Mouse (Mus musculus): ENCODE results near the gene Slc13a5. TPM values are rescaled to one million over a fixed set of nuclear protein-coding genes. Genes with fewer than 3 reads are reported as not detected.

Slc13a5 gene
- polyA plus RNA-seq, 1 experiment from 2014 or later, result not detected

DNA sequence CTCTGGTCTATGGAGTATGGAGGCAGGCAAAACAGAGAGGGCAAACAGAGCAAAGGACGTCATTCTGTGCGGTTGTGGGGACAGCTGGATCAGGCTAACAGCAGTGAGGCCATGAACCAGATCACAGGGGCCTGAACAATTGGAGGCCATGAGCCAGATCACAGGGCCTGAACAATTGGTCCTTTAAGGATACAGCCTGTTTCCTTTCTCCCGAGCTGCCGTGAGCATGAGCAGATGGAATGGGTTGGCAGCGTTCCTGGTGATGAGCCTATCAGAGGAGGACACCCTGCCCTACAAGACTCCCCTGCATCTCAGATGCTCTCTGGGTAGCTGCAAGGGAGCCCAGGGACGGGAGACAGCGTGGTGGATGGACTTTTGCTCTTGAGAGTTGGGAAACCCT, 35.2 kb upstream of the Slc13a5 start:
- TF ChIP-seq CTCF (IDR thresholded peaks at IDR 0.05) (no peak), EP300 (IDR thresholded peaks at IDR 0.05) (no peak)
- Histone ChIP-seq H3K4me3 (ENCODE audit: low read depth, low read length) (peak overlapping the region; percentile 40), H3K4me1 (ENCODE audit: insufficient read depth, low read depth, low read length) (peaks cover 12% of the 10 kb centered on the region; the same call in 1 of the 2 replicates), H3K9ac (replicated peaks; ENCODE audit: low read depth) (peak overlapping the region; percentile 6; the same call in 1 of the 2 replicates), H3K4me2 (replicated peaks; ENCODE audit: low read depth, low read length) (peak overlapping the region; percentile 69), H3K27me3 (replicated peaks; ENCODE audit: insufficient read depth, low read length) (no peaks in the 10 kb centered on the region), H3K36me3 (ENCODE audit: insufficient read depth, low read length) (no peaks in the 10 kb centered on the region; the same call in 1 of the 2 replicates), H3K27ac (ENCODE audit: low read length) (peak overlapping the region; percentile 79), H3K9me3 (ENCODE audit: low read length) (no peaks in the 10 kb centered on the region)
- ATAC-seq (no peak), DNase-seq (ENCODE audit: low spot score) (peak; percentile 48)
- 58% methylated on average over 7 of the region's 7 CpGs for WGBS

DNA sequence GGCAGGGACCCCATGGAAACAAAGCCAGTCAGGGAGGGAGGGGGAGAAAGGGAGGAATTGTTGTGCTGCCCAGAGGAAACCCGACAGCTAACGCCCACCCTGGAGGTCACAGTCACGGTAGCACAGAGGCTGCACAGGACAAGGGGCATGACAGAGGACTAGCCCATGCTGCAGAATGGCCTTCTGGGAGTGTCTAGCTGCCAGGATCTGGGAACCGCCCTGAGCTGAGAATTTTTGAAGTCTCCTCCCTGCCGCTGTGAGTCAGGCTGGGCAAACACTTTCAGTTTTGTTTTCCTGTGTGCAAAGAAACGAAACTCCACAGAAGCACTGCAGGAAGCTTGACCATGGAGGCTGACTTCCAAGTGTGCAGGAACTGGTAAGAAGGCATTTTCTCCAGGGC, 34.3 kb upstream of the Slc13a5 start, which contains the start of gene Xaf1:
Gene Xaf1, plus strand, starts transcription at position 296 of the 400 bp plus-strand sequence.
- H3K27ac ChIP-seq (ENCODE audit: low read length), result peak within 1 kb of the TSS; percentile 79
- H3K9ac ChIP-seq (replicated peaks; ENCODE audit: low read depth), result peak within 1 kb of the TSS; percentile 8
- DNase-seq (ENCODE audit: low spot score) (peak; percentile 95), ATAC-seq (peak; percentile 97)
- WGBS, result 1% methylated on average over 6 of the region's 6 CpGs
- H3K27me3 ChIP-seq (replicated peaks; ENCODE audit: insufficient read depth, low read length), result no peaks in the 10 kb centered on the region
- H3K4me1 ChIP-seq (ENCODE audit: insufficient read depth, low read depth, low read length), result peaks cover 12% of the 10 kb centered on the region; the same call in 1 of the 2 replicates
- H3K36me3 ChIP-seq (ENCODE audit: insufficient read depth, low read length), result no peaks in the 10 kb centered on the region; the same call in 1 of the 2 replicates
- no peaks in the 10 kb centered on the region for H3K9me3 ChIP-seq (ENCODE audit: low read length)
- peak within 1 kb of the TSS; percentile 40 for H3K4me3 ChIP-seq (ENCODE audit: low read depth, low read length)
- no peak for TF ChIP-seq EP300 (IDR thresholded peaks at IDR 0.05)
- no peak for TF ChIP-seq CTCF (IDR thresholded peaks at IDR 0.05)
- H3K4me2 ChIP-seq (replicated peaks; ENCODE audit: low read depth, low read length), result peak within 1 kb of the TSS; percentile 69

- H3K4me2 ChIP-seq (replicated peaks; ENCODE audit: low read depth, low read length), result no peak overlapping the region
- no peaks in the 10 kb centered on the region for H3K36me3 ChIP-seq (ENCODE audit: insufficient read depth, low read length)
- TF ChIP-seq EP300 (IDR thresholded peaks at IDR 0.05) (no peak), CTCF (IDR thresholded peaks at IDR 0.05) (no peak)
- H3K9ac ChIP-seq (replicated peaks; ENCODE audit: low read depth), result no peak overlapping the region
- no peaks in the 10 kb centered on the region for H3K4me1 ChIP-seq (ENCODE audit: insufficient read depth, low read depth, low read length)
- WGBS, result 83% methylated on average over 2 of the region's 2 CpGs
- H3K9me3 ChIP-seq (ENCODE audit: low read length), result no peaks in the 10 kb centered on the region
- H3K4me3 ChIP-seq (ENCODE audit: low read depth, low read length), result no peak overlapping the region
- H3K27me3 ChIP-seq (replicated peaks; ENCODE audit: insufficient read depth, low read length), result no peaks in the 10 kb centered on the region
- ATAC-seq (no peak), DNase-seq (ENCODE audit: low spot score) (no peak)
- H3K27ac ChIP-seq (ENCODE audit: low read length), result no peak overlapping the region
Measured at GRCm38 (mm10) chr11:72293116-72293515, 26.1 kb upstream of the Slc13a5 start.

DNA sequence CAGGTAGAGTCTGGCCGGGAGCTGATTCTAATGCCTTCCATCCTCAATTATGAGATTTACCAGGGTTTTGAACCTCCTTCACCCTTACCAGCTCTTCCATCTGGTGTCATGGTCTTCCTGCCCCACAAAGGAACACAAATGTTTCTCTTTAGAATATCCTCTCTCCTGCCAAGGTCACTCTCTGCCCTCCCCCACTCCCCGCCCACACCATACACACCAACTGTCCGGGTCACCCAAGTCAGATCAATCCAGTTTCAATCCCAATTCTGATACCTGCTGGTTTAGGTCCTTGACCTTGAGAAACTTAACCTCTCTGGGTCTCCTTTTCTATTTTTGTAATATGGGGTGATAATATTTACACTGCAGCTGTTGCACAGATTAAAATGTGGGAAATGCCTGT, 20.5 kb upstream of the Slc13a5 start:
- TF ChIP-seq EP300 (IDR thresholded peaks at IDR 0.05), result no peak
- no peak for TF ChIP-seq CTCF (IDR thresholded peaks at IDR 0.05)
- Histone ChIP-seq H3K9ac (replicated peaks; ENCODE audit: low read depth) (no peak overlapping the region), H3K36me3 (ENCODE audit: insufficient read depth, low read length) (no peaks in the 10 kb centered on the region), H3K4me2 (replicated peaks; ENCODE audit: low read depth, low read length) (no peak overlapping the region), H3K9me3 (ENCODE audit: low read length) (no peaks in the 10 kb centered on the region), H3K27ac (ENCODE audit: low read length) (no peak overlapping the region), H3K4me3 (ENCODE audit: low read depth, low read length) (no peak overlapping the region), H3K4me1 (ENCODE audit: insufficient read depth, low read depth, low read length) (no peaks in the 10 kb centered on the region), H3K27me3 (replicated peaks; ENCODE audit: insufficient read depth, low read length) (no peaks in the 10 kb centered on the region)
- ATAC-seq, result no peak
- no peak for DNase-seq (ENCODE audit: low spot score)
- 83% methylated on average over 3 of the region's 3 CpGs for WGBS

DNA sequence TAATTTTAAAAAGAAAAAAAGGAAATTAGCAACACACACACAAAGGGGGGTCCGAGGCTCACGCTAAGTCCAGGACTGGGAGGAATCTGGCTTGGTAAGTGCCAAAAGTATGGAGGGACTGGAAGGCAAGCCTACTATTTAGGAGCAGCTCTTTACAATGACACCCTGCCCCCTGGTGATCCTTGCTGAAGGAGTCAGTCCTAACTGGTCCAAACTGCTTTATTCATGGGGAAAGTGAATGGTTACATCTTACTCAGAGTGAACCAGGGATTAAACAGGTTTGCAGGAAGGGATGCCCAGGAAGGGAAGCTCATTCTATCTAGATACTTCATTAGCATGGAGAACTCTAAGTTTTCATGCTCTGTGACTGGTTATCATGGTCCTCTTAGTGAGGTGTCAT, 20.1 kb upstream of the Slc13a5 start:
- H3K9me3 ChIP-seq (ENCODE audit: low read length), result no peaks in the 10 kb centered on the region
- no peak overlapping the region for H3K4me2 ChIP-seq (replicated peaks; ENCODE audit: low read depth, low read length)
- ATAC-seq (no peak), DNase-seq (ENCODE audit: low spot score) (no peak)
- H3K4me3 ChIP-seq (ENCODE audit: low read depth, low read length), result no peak overlapping the region
- H3K36me3 ChIP-seq (ENCODE audit: insufficient read depth, low read length), result no peaks in the 10 kb centered on the region
- WGBS, result 81% methylated on average over 2 of the region's 2 CpGs
- no peaks in the 10 kb centered on the region for H3K4me1 ChIP-seq (ENCODE audit: insufficient read depth, low read depth, low read length)
- TF ChIP-seq CTCF (IDR thresholded peaks at IDR 0.05) (no peak), EP300 (IDR thresholded peaks at IDR 0.05) (no peak)
- H3K27ac ChIP-seq (ENCODE audit: low read length), result no peak overlapping the region
- H3K27me3 ChIP-seq (replicated peaks; ENCODE audit: insufficient read depth, low read length), result no peaks in the 10 kb centered on the region
- no peak overlapping the region for H3K9ac ChIP-seq (replicated peaks; ENCODE audit: low read depth)

GRCm38 (mm10) chr11:72286651-72287050, 19.6 kb upstream of the Slc13a5 start:
- no peak for TF ChIP-seq CTCF (IDR thresholded peaks at IDR 0.05)
- no peak for TF ChIP-seq EP300 (IDR thresholded peaks at IDR 0.05)
- 65% methylated on average over 3 of the region's 3 CpGs for WGBS
- no peak overlapping the region for H3K27ac ChIP-seq (ENCODE audit: low read length)
- no peak overlapping the region for H3K4me2 ChIP-seq (replicated peaks; ENCODE audit: low read depth, low read length)
- H3K9ac ChIP-seq (replicated peaks; ENCODE audit: low read depth), result no peak overlapping the region
- no peak for DNase-seq (ENCODE audit: low spot score)
- ATAC-seq, result no peak
- H3K36me3 ChIP-seq (ENCODE audit: insufficient read depth, low read length), result no peaks in the 10 kb centered on the region
- no peaks in the 10 kb centered on the region for H3K9me3 ChIP-seq (ENCODE audit: low read length)
- H3K27me3 ChIP-seq (replicated peaks; ENCODE audit: insufficient read depth, low read length), result no peaks in the 10 kb centered on the region
- no peaks in the 10 kb centered on the region for H3K4me1 ChIP-seq (ENCODE audit: insufficient read depth, low read depth, low read length)
- no peak overlapping the region for H3K4me3 ChIP-seq (ENCODE audit: low read depth, low read length)
